Mouse (Mus musculus) heart, embryonic 16.5 days (tissue): ENCODE data around the gene Epb41l5. TPM values are rescaled to one million over a fixed set of nuclear protein-coding genes. Genes with fewer than 3 reads are reported as not detected.

Experiments
- polyA plus RNA-seq: library from polyadenylated mRNA; unstranded; fragments of >200 nt; fragmentation: Nextera tagmentation; extraction: Ambion mirVana; gene quantifications from 2 replicates; pipeline ENCODE4 v1.2.1, GENCODE M21; 2015

Gene Epb41l5
- polyA plus RNA-seq, 1 experiment from 2014 or later, result 12.7 TPM

Other genes starting within 250 kb of the Epb41l5 start
- gene Inhbb, start 226.8 kb downstream of the Epb41l5 start, polyA plus RNA-seq, result 0.39 and 0.46 TPM in 2 replicates
- 130 and 140 TPM in 2 replicates for gene Ralb, start 144.2 kb downstream of the Epb41l5 start, polyA plus RNA-seq
- 24.7 and 25.8 TPM in 2 replicates for gene Tmem185b, start 122.8 kb downstream of the Epb41l5 start, polyA plus RNA-seq
- 4.8 and 5.0 TPM in 2 replicates for gene Ptpn4, start 188.6 kb upstream of the Epb41l5 start, polyA plus RNA-seq